Mouse (Mus musculus): ENCODE measurements around the gene Gm38431.
"Not testable (repeated sequence)": the region's sequence is repeated elsewhere in the genome, so short reads cannot be mapped to it uniquely, and the experiment has no call there.

The Gm38431 gene

DNA sequence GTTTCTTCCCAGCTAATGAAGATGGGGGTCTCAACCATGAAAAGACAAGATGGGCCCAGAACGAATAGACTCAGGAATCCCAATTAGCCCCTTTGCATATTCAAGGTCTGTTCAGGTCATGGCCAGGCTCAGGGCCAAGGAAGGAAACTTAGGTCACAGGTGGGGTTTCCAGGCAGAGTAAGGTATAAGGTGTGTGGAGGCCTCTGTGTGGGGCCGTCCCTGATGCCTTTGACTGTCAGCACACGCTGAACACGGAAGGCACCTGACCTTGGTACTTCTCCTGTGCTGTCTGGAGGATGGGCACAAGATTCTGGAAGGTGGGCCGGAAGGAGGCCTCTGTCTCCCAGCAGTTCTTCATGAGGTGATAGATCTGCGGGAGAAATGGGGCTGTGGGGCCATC is 13.0 kb upstream of the Gm38431 start:
- no peak for DNase-seq

DNA sequence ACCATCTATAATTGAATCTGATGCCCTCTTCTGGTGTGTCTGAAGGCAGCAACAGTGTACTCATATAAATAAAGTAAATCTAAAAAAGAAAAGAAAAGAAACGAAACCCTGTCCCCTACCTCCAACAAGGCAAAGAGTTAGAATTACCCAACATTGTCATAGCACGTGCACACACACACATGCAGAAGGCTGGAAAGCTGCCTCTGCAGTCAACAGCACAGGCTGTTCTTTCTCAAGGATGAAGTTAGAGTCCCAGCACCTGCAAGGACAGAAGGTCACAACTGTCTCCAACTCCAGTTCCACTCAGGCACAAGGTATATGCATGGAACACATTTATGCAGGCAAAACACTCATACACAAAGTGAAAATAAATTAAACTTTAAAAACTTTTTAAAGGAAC is 10.3 kb upstream of the Gm38431 start:
- no peak for DNase-seq

DNA sequence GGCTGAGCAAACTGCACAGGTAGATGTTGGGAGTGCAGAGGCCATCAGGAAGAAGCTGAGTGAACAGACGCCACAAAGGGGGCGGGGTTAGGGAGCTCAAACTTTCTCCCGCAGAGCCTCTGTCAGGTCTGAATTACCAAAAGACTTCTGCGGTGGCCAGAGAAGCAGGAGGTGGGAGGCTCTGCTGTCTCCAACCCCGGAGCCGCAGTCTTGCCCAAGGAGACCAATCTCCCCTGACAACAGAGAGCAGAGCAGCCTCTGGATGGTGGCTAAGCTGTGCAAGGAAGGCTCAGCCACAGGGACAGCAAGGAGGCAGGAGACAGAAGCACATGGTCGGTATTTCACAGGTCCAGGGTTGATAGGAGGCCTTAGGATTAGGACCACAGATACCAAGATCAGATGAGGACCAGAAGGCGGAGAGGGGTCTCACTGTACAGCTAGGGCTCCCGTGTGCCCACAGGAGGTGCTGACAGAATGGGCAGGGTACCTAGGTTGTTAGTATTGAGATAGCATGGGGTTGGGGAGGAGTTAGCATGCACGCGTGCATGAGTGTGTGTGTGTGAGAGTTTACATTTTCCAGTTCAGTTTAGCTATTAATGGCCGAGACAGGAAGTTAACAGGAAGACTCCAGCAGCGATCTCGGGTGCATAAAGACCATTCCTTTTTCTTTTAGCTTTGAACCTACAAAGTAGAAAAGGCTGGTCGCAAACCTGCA is 8.8 kb upstream of the Gm38431 start:
- no peak for DNase-seq

DNA sequence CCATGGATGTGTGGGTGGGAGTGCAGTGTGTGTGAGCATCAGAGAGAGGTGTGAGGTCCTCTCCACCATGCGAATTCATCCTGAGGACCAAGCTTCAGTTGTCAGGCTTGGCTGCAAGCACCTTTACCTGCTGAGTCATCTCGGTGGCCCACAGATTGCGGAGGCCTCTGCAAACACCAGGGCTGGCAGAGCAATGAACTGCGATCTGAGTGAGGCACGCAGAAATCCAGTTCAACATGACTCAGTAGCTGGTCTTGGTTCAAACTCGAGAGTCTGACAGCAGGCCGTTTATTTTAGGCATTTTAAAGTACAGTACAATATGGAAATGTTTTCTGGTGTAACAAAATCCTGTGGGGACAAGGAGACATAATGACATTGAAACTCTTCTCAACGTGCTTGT is 6.0 kb upstream of the Gm38431 start:
- DNase-seq, result peak; percentile 71

DNA sequence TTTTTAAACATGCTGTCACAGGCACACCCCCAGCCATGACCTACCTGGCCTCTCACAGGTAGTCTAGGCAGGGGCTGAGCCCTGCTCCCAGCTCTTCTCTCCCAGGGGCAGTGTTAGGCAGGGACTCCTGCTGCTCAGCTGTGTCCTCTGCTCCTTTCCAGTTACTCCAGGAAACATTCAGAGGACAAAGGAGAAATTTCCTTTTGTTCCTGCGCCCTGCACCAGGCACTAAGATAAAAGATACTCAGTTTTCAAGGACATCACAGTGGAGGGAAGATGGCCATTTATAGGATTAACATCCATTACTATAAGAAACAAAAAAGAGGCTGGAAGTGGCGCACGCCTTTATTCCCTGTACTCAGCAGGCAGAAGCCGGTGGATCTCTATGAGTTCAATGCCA is 4.2 kb upstream of the Gm38431 start:
- DNase-seq, result no peak

DNA sequence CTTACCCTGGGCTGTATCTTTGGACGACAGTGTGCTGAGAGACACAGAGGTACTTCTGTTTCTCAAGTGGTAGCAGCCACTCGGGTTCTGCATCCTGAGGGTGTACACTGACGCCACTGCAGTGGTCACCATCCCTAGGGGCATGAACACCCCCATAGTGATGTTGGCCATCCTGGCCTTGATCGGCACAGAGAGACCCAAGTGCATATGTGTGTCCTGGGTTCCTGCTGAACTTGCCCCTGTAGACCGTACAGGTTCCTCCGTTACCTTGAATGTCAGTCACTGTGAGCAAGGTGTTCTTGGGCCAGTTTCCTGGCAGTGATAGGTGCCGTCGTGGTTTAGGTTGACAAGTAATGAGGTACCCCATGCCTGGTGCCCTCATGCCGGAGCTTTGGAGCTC is 1.6 kb upstream of the Gm38431 start:
- no peak for DNase-seq

DNA sequence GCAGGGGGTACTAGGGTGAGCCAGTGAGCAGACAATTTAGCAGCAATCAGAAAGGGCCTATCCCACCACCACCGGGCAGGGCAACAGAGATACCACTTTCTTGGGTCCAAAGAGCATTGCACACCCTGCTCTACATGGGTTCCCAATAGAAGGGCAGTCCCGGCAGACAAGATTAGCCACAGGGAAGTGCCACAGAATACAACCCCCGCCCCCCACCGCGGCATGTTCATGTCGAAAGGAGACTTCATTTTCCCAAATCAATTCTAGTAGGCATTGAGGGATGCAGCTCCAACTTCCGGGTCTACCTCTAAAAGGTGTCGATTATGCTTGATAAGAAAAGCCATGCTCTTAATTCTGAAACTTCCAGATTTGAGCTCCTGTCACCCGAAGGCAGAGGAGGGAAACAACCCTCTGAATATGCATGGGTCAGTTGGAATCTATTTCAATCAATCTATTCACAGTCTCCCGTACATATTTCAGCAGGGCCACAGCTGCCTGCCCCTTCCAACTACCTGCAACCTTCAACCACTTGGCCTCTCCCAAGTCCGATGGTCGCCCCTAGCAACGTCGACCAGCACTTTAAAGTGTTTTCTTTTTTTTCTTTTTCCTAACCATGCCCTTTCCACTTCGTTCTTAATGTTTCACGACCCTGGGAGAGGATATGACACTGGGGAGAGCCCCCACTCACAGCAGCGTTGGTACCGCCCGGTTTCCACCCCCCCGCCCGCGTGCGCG is 658 bp downstream of the Gm38431 start:
- no peak for DNase-seq

DNA sequence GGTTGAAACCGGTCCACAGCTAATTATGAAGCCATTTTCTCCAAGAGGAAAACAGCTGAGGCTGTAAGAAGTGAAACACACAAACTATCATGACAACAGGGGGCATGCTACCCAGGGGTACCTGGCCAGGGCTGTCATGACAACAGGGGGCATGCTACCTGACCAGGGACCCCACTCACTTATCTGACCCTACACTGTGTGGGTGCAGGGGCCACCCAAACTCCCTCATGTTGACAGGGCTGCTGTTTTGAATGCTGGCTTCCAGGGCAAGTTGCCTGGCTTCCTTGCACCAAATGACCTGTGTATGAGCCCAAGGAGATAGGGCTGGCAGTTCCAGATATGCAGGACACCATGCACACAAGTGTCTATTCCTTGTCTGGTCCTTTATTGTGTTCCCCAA is 1.3 kb downstream of the Gm38431 start:
- no peak for DNase-seq

DNA sequence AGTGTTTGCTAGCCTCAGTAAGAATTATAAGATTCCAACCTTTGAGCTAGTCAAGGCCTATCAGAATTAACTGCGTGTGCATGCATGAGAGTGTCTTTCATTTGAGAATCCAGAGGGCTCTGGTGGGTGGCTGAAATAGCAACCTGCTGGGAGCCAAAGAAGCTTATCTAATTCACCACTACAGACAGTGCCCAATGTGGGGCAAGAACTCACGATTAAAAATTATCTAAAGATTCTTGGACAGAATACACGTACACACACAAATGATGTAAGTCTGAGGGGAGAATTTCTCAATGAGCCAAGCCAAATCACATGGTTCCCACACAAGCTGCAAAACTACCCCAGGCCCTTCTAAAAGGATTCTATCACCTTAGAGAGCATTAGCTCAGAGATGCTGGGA is 8.5 kb downstream of the Gm38431 start:
- DNase-seq, result no peak

DNA sequence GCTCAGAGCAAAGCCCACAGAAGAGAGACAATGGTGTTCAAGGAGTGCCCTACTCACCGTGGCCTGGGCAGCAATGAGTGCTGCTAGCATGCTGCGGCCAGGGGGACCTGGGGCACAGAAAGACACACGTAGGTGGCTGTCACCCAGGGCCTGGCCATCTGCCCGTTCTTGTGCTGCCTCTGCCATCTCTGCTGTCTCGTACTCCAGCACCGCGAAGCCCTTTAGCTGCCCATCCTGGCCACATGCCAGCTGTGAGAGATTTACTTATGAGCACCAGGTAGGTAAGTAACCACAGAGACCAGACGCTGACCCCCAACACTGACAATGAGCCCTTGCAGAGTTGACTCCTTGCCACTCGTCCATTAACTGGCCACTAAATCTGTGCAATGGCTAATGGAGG is 10.7 kb downstream of the Gm38431 start:
- no peak for DNase-seq

DNA sequence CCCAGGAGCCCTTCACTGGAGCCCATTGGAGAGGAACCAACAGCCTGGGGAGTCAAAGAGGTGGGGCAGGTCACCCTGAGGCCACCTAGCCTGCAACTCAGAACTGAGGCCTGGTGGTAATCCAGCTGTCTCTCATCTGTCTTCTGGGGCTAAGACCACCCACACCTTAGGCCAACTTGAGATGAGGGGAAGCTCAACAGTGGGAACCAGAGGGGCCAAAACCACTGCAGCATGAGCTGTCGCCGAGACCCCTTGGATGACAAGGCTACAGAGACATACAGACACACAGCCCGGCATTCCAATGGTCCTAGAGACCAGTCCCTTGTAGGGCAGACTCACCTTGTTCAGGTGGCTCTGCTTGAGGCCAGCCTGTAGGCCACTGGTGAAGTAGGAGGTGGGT is 16.2 kb downstream of the Gm38431 start:
- DNase-seq, result no peak

DNA sequence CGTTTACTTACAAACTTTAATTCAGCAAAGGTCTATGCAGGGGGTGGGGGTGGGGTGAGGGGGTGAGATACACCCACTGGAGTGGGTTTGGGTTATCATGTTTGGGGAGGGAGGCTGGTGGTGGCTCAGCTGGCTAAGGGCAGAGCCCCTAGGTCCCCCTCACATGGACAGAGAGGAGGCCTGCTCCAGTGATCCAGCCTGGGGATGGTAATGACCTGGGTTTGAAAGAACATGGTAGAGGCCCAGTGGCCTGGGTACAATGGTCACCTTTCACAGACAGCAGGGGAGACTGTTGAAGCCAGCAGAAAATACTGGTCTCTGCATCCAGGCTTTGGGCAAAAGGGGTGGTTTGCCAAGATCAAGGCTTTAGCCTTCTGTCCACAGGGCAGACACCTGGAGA is 17.6 kb downstream of the Gm38431 start:
- DNase-seq, result no peak

DNA sequence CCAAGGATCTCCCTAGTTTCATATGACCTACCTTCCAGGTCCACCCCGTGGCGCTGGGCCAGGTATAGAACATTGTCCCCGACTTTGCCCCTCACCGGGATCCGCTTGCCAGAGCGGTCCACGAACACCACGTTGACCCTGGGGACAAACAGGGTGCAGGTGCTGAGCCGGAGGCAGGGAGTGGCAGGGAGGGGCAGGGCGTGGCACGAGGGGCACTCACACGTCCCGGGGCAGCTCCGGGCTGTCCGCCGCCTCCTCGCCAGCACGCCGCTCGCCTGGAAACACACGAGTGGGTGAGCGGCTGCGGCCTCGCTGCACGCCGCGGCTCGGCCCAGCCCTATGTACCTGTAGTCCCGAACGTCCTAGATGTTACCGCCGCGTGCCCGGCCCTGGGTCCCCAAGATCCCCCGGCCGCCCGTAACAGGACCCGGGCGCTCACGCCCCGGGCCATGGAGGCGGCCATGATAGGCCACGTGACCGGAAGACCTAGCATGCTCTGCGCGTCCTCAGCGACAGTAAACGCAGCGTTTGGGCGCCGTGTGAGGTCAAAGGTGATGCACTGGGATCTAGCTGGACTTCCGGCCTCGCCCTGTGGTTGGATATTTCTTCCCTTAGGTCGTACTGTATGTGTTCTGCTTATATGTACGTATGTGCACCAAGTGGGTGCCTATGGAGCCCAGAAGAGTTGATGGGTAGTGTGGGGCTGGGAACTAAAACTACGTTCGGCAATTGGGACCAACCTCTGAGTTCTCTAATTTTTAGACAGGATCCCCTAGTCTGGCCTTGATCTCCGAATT is 18.6 kb downstream of the Gm38431 start, which contains the start of the genes Gm49373 and Fdx1l:
TSS of gene Gm49373 (minus strand) at position 53 of the 797 bp plus-strand sequence.
TSS of gene Fdx1l (minus strand) at position 571 of the 797 bp plus-strand sequence.
- DNase-seq, result peak; percentile 91

DNA sequence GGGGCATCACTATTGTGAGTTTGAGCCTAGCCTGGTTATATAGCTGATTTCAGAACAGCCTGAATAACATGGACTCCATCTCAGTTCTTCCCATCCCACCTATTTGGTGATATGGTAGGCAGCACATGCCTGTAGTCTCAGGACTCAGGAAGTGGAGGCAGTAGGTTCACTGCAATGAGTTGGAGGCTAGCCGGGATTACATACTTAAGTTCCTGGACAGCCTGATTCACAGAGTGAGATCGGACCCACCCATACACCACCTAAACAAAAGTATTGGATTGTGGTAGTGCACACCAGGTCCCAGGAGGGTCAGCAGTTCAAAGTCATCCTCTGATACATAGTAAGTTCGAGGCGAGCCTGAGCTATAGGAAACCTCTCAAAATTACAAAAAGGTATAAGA is 19.2 kb downstream of the Gm38431 start:
- DNase-seq, result no peak

DNA sequence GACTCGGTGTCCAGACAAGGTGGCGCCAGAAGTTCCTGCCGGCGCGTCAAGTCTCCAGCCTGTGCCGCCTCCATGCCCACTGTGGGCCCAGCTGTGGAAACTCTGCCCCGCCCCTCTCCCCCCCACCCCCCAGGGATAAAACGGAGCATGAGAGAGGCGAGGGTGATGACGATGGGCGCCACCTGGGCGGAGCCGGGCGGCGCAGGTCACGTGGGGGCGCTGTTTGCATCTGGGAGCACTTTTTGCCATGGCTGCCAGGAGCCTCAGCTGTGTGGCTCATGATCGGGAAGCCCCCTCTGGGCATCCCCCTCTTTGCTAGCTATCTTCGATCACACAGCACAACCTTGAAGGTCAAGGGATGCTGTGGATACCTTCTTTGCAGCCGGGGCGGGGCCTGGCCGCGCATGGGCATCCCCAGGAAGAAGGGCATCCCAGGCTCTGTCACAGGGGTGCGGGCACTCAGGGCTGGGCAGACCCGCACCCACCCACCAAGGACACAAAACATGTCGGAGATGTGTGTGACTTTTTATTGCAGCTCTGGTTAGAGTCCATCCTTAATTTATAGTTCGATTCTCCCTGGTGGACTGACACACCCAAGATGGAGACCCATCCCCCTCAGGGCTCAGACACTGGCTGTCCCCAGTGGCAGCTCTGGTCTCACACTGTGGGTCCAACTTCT is 24.7 kb downstream of the Gm38431 start, which contains the start of gene Zglp1:
TSS of gene Zglp1 (minus strand) at position 88 of the 679 bp plus-strand sequence.
- no peak for DNase-seq

DNA sequence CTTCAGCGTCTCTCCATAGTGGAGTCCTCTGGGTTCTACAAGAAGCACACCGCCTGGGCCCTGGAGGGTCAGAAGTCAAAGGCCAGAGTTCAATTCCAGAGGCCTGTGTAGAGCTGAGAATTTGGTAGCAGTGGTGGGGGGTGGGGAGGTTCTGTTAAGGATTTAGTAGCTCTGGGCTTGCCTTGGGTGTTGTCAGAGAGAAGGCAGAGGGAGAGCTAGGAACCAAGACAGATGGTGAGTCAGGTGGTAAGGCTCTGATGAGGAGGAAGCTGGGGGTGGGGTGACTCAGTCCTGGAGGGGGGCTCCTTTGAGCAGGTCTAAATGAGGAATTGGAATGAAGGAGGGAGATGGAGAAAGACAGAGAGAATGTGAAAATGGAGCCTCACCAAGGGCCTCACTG is 28.9 kb downstream of the Gm38431 start:
- DNase-seq, result peak; percentile 77

DNA sequence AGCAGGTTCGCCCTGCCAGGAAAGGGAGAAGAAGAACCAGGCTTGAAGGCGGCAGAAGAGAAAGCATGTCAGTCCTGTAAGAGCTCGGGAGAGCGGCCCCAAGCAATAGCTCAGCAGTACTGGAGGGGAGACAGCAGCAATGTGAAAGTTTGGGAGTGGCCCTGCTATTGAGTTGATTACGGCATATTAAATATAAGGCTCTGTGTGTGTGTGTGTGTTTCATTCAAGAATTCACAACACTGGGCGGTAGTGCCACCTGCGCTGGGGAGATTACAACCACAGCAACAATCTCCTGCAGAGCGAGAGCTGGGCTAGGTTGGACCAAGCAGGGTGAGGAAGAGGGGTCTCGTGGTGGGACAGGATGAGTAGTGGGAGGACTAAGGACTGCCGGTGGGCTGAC is 40.2 kb downstream of the Gm38431 start:
- no peak for DNase-seq

DNA sequence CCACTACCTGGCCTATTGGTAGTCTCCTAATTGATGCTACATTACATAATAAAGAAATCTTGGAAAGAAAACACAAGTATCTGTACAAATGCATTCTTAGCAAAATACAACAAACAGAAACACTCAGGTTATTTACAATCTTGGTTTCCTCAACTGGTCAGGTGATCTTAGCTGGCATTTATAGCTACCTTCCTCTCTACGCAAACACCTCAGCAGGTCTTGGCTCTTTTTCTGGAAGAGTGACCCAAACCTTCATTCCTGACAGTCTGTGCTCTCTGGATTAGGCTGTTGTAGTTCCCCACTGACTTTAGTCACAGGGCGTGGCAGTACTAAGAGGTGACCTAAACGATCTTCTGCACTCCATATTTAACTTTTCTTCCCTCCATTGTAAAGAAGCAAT is 46.6 kb downstream of the Gm38431 start:
- DNase-seq, result no peak

DNA sequence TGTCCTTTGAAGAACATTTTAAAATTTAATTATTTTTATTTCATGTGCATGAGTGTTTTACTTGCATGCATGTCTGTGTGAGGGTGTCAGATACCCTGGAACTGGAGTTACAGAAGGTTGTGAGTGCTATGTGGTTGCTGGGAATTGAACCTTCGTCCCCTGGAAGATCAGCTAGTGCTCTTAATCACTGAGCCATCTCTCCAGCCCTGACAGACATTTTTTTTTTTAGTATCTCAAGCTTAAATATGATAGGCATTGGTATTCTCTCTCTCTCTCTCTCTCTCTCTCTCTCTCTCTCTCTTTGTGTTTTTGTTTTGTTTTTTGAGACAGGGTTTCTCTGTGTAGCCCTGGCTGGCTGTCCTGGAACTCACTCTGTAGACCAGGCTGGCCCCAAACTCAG is 47.0 kb downstream of the Gm38431 start:
- DNase-seq, result not testable (repeated sequence)

DNA sequence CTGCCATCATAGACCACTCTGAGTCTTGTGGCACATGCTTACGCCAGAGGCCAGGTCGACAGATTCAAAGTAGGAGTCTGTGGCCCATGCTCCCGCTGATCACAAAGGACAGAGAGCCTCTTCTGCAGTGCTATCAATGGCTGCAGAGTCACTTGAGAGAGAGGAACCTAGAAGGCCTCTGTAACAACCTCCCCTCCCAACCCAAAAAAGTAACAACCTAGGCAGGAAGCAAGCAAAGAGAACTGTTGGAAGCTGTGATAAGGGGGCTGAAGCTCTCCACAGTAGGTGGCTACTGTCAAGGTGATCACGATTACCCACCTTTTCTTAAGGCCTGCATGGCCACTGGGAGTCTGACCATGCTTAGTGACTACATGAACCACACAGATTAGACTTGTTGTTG is 48.2 kb downstream of the Gm38431 start:
- no peak for DNase-seq

DNA sequence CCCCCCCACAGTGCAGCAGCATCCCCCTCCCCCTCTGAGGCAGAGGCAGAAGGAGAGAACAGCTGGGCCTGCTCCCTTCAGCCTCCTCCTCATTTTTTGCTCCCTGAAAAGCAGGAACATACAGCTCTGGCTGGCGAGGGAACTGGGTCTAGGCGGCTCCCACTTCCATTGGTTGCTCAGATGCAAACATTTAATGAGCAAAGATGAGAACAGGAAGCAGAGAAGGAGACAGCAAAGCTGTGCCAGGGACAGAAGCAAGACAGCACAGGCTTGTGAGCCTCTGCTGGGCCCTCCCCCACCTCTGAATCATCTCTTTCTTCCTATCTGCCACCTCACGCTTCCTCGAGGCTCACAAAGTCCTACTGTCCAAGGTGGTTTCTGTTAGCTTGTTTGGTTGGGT is 50.5 kb downstream of the Gm38431 start:
- DNase-seq, result peak; percentile 78

DNA sequence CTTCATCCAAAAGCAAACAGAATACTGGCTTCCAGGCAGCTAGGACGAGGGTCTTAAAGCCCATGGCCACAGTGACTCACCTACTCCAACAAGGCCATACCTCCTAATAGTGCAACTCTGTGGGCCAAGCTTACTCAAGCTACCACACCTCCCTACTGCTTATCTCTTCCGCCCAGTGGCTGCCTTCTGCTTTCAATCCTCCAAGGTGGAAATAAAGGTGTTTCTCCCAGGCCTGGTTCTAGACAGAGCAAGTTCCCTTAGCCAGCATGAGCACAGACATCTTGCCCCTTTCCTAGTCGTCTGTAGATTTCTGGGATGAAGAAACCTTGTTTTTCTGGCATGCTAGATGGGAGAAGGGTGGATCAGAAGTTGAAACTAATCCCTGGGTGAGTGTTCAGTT is 52.0 kb downstream of the Gm38431 start:
- no peak for DNase-seq

DNA sequence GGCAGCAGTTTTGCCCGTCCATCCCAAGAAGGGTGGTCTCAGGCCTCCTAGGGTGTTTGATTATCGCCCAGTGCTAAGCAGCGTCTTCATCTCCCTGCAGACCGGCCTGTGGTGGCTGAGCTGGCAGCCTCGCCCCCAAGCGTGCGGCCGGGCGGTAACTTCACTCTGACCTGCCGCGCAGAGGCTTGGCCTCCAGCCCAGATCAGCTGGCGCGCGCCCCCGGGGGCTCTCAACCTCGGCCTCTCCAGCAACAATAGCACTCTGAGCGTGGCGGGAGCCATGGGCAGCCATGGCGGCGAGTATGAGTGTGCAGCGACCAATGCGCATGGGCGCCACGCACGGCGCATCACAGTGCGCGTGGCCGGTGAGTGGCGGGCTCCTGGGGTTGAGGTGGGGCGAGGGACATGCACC is 54.3 kb downstream of the Gm38431 start:
- DNase-seq, result no peak

Measured in right cerebral cortex, postnatal 25 days (tissue).